Mouse (Mus musculus): ENCODE measurements at regions not wholly inside any gene's neighbourhood (a gene's known extent, or its start where the extent isn't known, plus 50 kb on each side); places are given as distances from the start of the nearest gene placed in this dataset.

Small RNA genes in the stretch of these regions (microRNA-seq; reads per million reads assigned to microRNA genes)
- 0 reads per million in 2 experiments for gene Mir6341 (ENCODE audit: borderline number of aligned reads in 2 of 2)
